ENCODE assay signal across 1 mouse cellular context in genomic region chr8:121589205-121589726, GRCm38 (mm10).
TF ChIP-seq lines count a peak whose summit lies in the region.

No protein-coding gene starts in this region.

TF ChIP-seq in myocyte, 11 proteins besides CTCF, POLR2A, EP300 and RAD21 (continued from another document):
- TF ChIP-seq MYOG (IDR thresholded peaks at IDR 0.05; ENCODE audit: control insufficient read depth in 1 of 3, insufficient read depth in 1 of 3, insufficient read length in 2 of 3, low read depth in 2 of 3) (no peak), E2F4 (IDR thresholded peaks at IDR 0.05; ENCODE audit: insufficient read depth) (no peak), TCF12 (IDR thresholded peaks at IDR 0.05; ENCODE audit: insufficient read depth, poor library complexity, severe bottlenecking) (no peak), MAX (IDR thresholded peaks at IDR 0.05; ENCODE audit: low read depth) (no peak)
TF ChIP-seq in myocyte: peak in this region for 0.
